Mouse (Mus musculus): ENCODE data around the gene Vstm2l. TPM values are rescaled to one million over a fixed set of nuclear protein-coding genes. Genes with fewer than 3 reads are reported as not detected.
A peak's percentile ranks its signal among the peaks of the same experiment; 100 is the strongest.

Vstm2l gene
- total RNA-seq, 1 experiment: 0.62 TPM

DNA sequence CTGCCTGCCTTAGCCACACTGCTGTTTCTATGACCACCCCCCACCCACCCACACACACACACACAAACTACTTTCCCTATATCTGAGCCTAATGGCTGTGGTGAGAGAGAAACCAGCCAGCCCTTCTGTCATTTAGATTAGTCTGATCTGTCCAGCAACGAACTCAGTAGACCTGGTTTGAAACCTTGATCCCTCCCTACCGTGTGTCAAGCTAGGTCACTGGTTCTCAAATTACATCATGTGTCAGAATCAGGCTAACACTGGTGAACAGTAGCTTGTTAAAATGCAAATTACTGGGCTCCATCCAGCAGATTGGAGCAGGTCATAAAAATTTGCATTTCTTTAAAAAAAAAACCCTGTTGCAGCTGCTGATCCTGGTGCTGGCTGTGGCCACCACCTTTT lies 43.3 kb downstream of the Vstm2l start:
- Histone ChIP-seq H3K27ac (ENCODE audit: insufficient read depth, low read depth, low read length, poor library complexity, severe bottlenecking) (no peak overlapping the region; the same call in 1 of the 2 replicates), H3K9me3 (ENCODE audit: control insufficient read depth, insufficient read depth, low read depth, low read length) (no peaks in the 10 kb centered on the region), H3K36me3 (ENCODE audit: control insufficient read depth, insufficient read depth, low read length, poor library complexity, severe bottlenecking) (no peaks in the 10 kb centered on the region), H3K9ac (ENCODE audit: insufficient read depth, low read depth, low read length, poor library complexity, severe bottlenecking) (no peak overlapping the region), H3K4me1 (ENCODE audit: control insufficient read depth in 2 of 2, insufficient read depth in 2 of 2, low read length in 2 of 2, poor library complexity in 1 of 2) (peaks cover 6 to 20% of the 10 kb centered on the region in 2 experiments), H3K4me3 (ENCODE audit: insufficient read depth in 1 of 2, low read depth in 1 of 2, low read length in 2 of 2, poor library complexity in 1 of 2, severe bottlenecking in 1 of 2) (no peak overlapping the region)
- in situ Hi-C loops (cut with MboI; ENCODE audit: low sequenced_read_pairs in 2 of 2, unreplicated experiment in 2 of 2): no loop called here
- TF ChIP-seq ZNF384 (IDR thresholded peaks at IDR 0.05; ENCODE audit: low read depth, low read length): peak; percentile 87
- TF ChIP-seq MAFK (IDR thresholded peaks at IDR 0.05; ENCODE audit: insufficient read depth, low read depth, low read length): no peak
- DNase-seq (ENCODE audit: low read depth, low spot score): peak; percentile 53

DNA sequence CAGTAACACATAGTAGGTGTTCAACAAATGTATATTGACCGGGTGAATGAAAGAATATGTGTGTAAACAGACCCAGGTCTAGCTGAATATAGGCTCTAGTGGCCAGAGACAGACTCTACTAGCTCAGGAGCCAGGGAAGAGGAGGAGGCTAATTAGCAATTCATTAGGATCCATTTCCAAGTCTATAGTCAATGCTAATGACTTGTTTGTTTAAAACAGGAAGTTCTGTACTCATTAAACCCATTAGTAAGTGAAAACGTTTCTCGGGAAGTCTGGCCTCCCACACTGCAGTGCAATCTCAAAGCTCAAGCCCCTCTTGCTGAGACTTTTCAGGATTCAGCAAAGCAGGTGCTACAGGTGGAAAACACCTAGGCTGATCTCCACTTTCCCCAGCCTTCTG lies 53.4 kb downstream of the Vstm2l start:
- in situ Hi-C loops (cut with MboI; ENCODE audit: low sequenced_read_pairs in 2 of 2, unreplicated experiment in 2 of 2): no loop called here
- H3K27ac ChIP-seq (ENCODE audit: insufficient read depth, low read depth, low read length, poor library complexity, severe bottlenecking): no peak overlapping the region
- TF ChIP-seq ZC3H11A (IDR thresholded peaks at IDR 0.05; ENCODE audit: borderline replicate concordance, low read depth, low read length) (no peak), ZNF384 (IDR thresholded peaks at IDR 0.05; ENCODE audit: low read depth, low read length) (no peak), HCFC1 (IDR thresholded peaks at IDR 0.05; ENCODE audit: borderline replicate concordance, insufficient read depth, low read length) (no peak), MAFK (IDR thresholded peaks at IDR 0.05; ENCODE audit: insufficient read depth, low read depth, low read length) (no peak), CHD2 (IDR thresholded peaks at IDR 0.05; ENCODE audit: low read depth, low read length) (no peak)

DNA sequence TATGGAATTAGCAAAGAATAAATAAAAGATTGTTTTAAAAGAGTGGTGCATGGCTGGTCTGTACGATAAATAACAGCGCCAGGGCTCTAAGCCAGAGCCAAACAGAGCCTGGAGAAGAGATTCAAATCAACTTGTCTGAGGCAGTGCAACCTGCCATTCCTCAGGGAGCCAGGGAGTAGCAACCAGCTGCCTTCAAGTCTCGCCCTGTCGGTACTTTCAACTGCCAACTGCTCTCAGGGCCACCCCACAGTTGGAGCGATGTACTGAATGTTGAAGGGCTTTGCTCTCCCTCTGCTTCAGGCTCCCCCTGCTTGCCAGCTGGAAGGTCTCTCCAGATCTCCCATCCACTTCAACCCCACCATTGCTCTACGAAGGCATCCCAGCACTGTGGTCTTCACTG lies 55.7 kb downstream of the Vstm2l start:
- no peak for DNase-seq (ENCODE audit: low read depth, low spot score)
- Histone ChIP-seq H3K36me3 (ENCODE audit: control insufficient read depth, insufficient read depth, low read length, poor library complexity, severe bottlenecking) (no peaks in the 10 kb centered on the region), H3K4me1 (ENCODE audit: control insufficient read depth in 2 of 2, insufficient read depth in 2 of 2, low read length in 2 of 2, poor library complexity in 1 of 2) (peaks cover 0 to 18% of the 10 kb centered on the region in 2 experiments; a peak in 3 of 4 replicates), H3K9ac (ENCODE audit: insufficient read depth, low read depth, low read length, poor library complexity, severe bottlenecking) (no peak overlapping the region), H3K4me3 (ENCODE audit: insufficient read depth in 1 of 2, low read depth in 1 of 2, low read length in 2 of 2, poor library complexity in 1 of 2, severe bottlenecking in 1 of 2) (no peak overlapping the region), H3K27ac (ENCODE audit: insufficient read depth, low read depth, low read length, poor library complexity, severe bottlenecking) (no peak overlapping the region), H3K9me3 (ENCODE audit: control insufficient read depth, insufficient read depth, low read depth, low read length) (no peaks in the 10 kb centered on the region)
- no peak for TF ChIP-seq HCFC1 (IDR thresholded peaks at IDR 0.05; ENCODE audit: borderline replicate concordance, insufficient read depth, low read length)
- no peak for TF ChIP-seq MAFK (IDR thresholded peaks at IDR 0.05; ENCODE audit: insufficient read depth, low read depth, low read length)
- no peak for TF ChIP-seq CHD2 (IDR thresholded peaks at IDR 0.05; ENCODE audit: low read depth, low read length)
- no peak for TF ChIP-seq ZC3H11A (IDR thresholded peaks at IDR 0.05; ENCODE audit: borderline replicate concordance, low read depth, low read length)
- TF ChIP-seq ZNF384 (IDR thresholded peaks at IDR 0.05; ENCODE audit: low read depth, low read length): no peak
- in situ Hi-C loops (cut with MboI; ENCODE audit: low sequenced_read_pairs in 2 of 2, unreplicated experiment in 2 of 2): no loop called here

More for the DNA sequence above, 53.4 kb downstream of the Vstm2l start:
- no peak for DNase-seq (ENCODE audit: low read depth, low spot score)
- Histone ChIP-seq H3K4me1 (ENCODE audit: control insufficient read depth in 2 of 2, insufficient read depth in 2 of 2, low read length in 2 of 2, poor library complexity in 1 of 2) (peaks cover 0 to 14% of the 10 kb centered on the region in 2 experiments; a peak in 2 of 4 replicates), H3K4me3 (ENCODE audit: insufficient read depth in 1 of 2, low read depth in 1 of 2, low read length in 2 of 2, poor library complexity in 1 of 2, severe bottlenecking in 1 of 2) (no peak overlapping the region), H3K9me3 (ENCODE audit: control insufficient read depth, insufficient read depth, low read depth, low read length) (no peaks in the 10 kb centered on the region), H3K9ac (ENCODE audit: insufficient read depth, low read depth, low read length, poor library complexity, severe bottlenecking) (no peak overlapping the region), H3K36me3 (ENCODE audit: control insufficient read depth, insufficient read depth, low read length, poor library complexity, severe bottlenecking) (no peaks in the 10 kb centered on the region)

DNA sequence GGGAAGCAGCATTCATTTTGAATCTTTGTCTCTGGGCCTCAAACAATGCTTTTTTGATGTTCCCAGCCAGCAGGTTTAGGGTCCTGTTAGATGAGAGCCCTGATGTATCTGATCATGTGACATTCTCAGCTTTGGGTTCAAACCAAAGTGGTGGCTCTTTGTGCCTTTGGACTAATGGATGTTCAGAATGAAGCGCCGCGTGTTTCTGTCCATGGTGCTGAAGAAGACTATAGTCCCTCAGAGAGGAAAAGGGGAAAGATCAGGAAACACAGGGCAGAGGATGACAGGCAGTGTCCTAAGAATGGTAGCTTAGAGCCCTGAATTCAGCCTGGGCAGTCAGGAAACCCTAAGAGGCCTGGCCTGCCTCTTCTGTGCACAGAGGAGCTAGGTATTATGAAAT lies 56.2 kb downstream of the Vstm2l start:
- H3K4me1 ChIP-seq (ENCODE audit: control insufficient read depth in 2 of 2, insufficient read depth in 2 of 2, low read length in 2 of 2, poor library complexity in 1 of 2): peaks cover 0 to 23% of the 10 kb centered on the region in 2 experiments; a peak in 3 of 4 replicates
- TF ChIP-seq HCFC1 (IDR thresholded peaks at IDR 0.05; ENCODE audit: borderline replicate concordance, insufficient read depth, low read length) (no peak), ZC3H11A (IDR thresholded peaks at IDR 0.05; ENCODE audit: borderline replicate concordance, low read depth, low read length) (no peak), CHD2 (IDR thresholded peaks at IDR 0.05; ENCODE audit: low read depth, low read length) (no peak), ZNF384 (IDR thresholded peaks at IDR 0.05; ENCODE audit: low read depth, low read length) (no peak), MAFK (IDR thresholded peaks at IDR 0.05; ENCODE audit: insufficient read depth, low read depth, low read length) (no peak)
- no peak overlapping the region for H3K9ac ChIP-seq (ENCODE audit: insufficient read depth, low read depth, low read length, poor library complexity, severe bottlenecking)
- DNase-seq (ENCODE audit: low read depth, low spot score): peak; percentile 88
- H3K4me3 ChIP-seq (ENCODE audit: insufficient read depth in 1 of 2, low read depth in 1 of 2, low read length in 2 of 2, poor library complexity in 1 of 2, severe bottlenecking in 1 of 2): no peak overlapping the region
- H3K36me3 ChIP-seq (ENCODE audit: control insufficient read depth, insufficient read depth, low read length, poor library complexity, severe bottlenecking): no peaks in the 10 kb centered on the region
- H3K9me3 ChIP-seq (ENCODE audit: control insufficient read depth, insufficient read depth, low read depth, low read length): no peaks in the 10 kb centered on the region
- no peak overlapping the region for H3K27ac ChIP-seq (ENCODE audit: insufficient read depth, low read depth, low read length, poor library complexity, severe bottlenecking)
- in situ Hi-C loops (cut with MboI; ENCODE audit: low sequenced_read_pairs in 2 of 2, unreplicated experiment in 2 of 2): no loop called here
